Mouse (Mus musculus) neural tube, embryonic 13.5 days (tissue): ENCODE data around the gene Tas2r115. TPM values are rescaled to one million over a fixed set of nuclear protein-coding genes. Genes with fewer than 3 reads are reported as not detected.
"Not testable (repeated sequence)": the region's sequence is repeated elsewhere in the genome, so short reads cannot be mapped to it uniquely, and the experiment has no call there.

Experiments
- ATAC-seq: fragments of 200-750 bp; cut with Nextera tagmentation; 2 replicates; pipeline ENCODE4 v1.8.0; 2017; ENCODE audit warnings: low read depth, mild to moderate bottlenecking, moderate TSS enrichment, moderate library complexity
- H3K27ac ChIP-seq: fragments of 300-500 bp; sonication (generic); replicated peaks from 2 replicates; pipeline ENCODE4 v1.5.1; 2015; ENCODE audit warnings: moderate library complexity, mild to moderate bottlenecking, inconsistent platforms
- H3K27me3 ChIP-seq: fragments of 300-500 bp; sonication (generic); 2 replicates; pipeline ENCODE4 v1.6.1; 2015; ENCODE audit warnings: mild to moderate bottlenecking, inconsistent platforms
- H3K36me3 ChIP-seq: fragments of 300-500 bp; sonication (generic); 2 replicates; pipeline ENCODE4 v1.6.1; 2015; ENCODE audit warnings: mild to moderate bottlenecking, inconsistent platforms
- H3K4me1 ChIP-seq: fragments of 300-500 bp; sonication (generic); replicated peaks from 2 replicates; pipeline ENCODE4 v1.6.1; 2015; ENCODE audit warnings: inconsistent platforms
- H3K4me2 ChIP-seq: fragments of 300-500 bp; sonication (generic); 2 replicates; pipeline ENCODE4 v1.6.1; 2015; ENCODE audit warnings: inconsistent platforms, mild to moderate bottlenecking, moderate library complexity
- H3K4me3 ChIP-seq: fragments of 300-500 bp; sonication (generic); 2 replicates; pipeline ENCODE4 v1.5.1; 2015; ENCODE audit warnings: mild to moderate bottlenecking, inconsistent platforms
- H3K9ac ChIP-seq: fragments of 300-500 bp; sonication (generic); 2 replicates; pipeline ENCODE4 v1.6.1; 2015; ENCODE audit warnings: moderate library complexity, mild to moderate bottlenecking, inconsistent platforms
- H3K9me3 ChIP-seq: fragments of 300-500 bp; sonication (generic); 2 replicates; pipeline ENCODE4 v1.6.1; 2016; ENCODE audit warnings: inconsistent platforms
- WGBS: fragments of 180-500 bp; shearing (Covaris S2); methylation state at CpG from one replicate; pipeline ENCODE4 v1.1.7; 2015; 5-methylcytosine and 5-hydroxymethylcytosine counted together
- polyA plus RNA-seq: library from polyadenylated mRNA; unstranded; fragments of >200 nt; fragmentation: Nextera tagmentation; extraction: Ambion mirVana; gene quantifications from 2 replicates; pipeline ENCODE4 v1.2.1, GENCODE M21; 2015

Gene Tas2r115
- polyA plus RNA-seq, result not detected in 2 replicates

- no peak within 1 kb of the TSS for H3K4me2 ChIP-seq
- no peaks in the 10 kb centered on the region for H3K36me3 ChIP-seq
- ATAC-seq, result no peak
- no peaks in the 10 kb centered on the region for H3K27me3 ChIP-seq
- 74% methylated on average over 2 of the region's 2 CpGs for WGBS
- no peak within 1 kb of the TSS for H3K27ac ChIP-seq
- no peak within 1 kb of the TSS for H3K4me3 ChIP-seq
- no peak within 1 kb of the TSS for H3K9ac ChIP-seq
- no peaks in the 10 kb centered on the region for H3K9me3 ChIP-seq
- no peaks in the 10 kb centered on the region for H3K4me1 ChIP-seq
Measured at GRCm38 (mm10) chr6:132737935-132738334, at the start of gene Tas2r115. Gene Tas2r115 (minus strand): TSS chr6:132738035.

GRCm38 (mm10) chr6:132778062-132778461, 40.2 kb upstream of the Tas2r115 start, which contains the start of gene Tas2r136:
Gene Tas2r136 (minus strand): TSS chr6:132778162.
- ATAC-seq, result no peak

GRCm38 (mm10) chr6:132761831-132762230, 24.0 kb upstream of the Tas2r115 start, which contains the start of gene Tas2r102:
Gene Tas2r102 (plus strand): TSS chr6:132762131.
- Histone ChIP-seq H3K27ac (no peak within 1 kb of the TSS), H3K9me3 (no peaks in the 10 kb centered on the region), H3K27me3 (no peaks in the 10 kb centered on the region), H3K9ac (no peak within 1 kb of the TSS), H3K36me3 (no peaks in the 10 kb centered on the region), H3K4me2 (no peak within 1 kb of the TSS), H3K4me1 (no peaks in the 10 kb centered on the region), H3K4me3 (no peak within 1 kb of the TSS)
- WGBS, result 97% methylated on average over 2 of the region's 2 CpGs
- no peak for ATAC-seq

More at GRCm38 (mm10) chr6:132778062-132778461, 40.2 kb upstream of the Tas2r115 start, which contains the start of gene Tas2r136:
- no peak within 1 kb of the TSS for H3K9ac ChIP-seq
- H3K9me3 ChIP-seq, result no peaks in the 10 kb centered on the region
- H3K27me3 ChIP-seq, result no peaks in the 10 kb centered on the region
- H3K36me3 ChIP-seq, result no peaks in the 10 kb centered on the region
- H3K4me3 ChIP-seq, result no peak within 1 kb of the TSS
- H3K27ac ChIP-seq, result no peak within 1 kb of the TSS
- H3K4me2 ChIP-seq, result no peak within 1 kb of the TSS
- no peaks in the 10 kb centered on the region for H3K4me1 ChIP-seq

- Histone ChIP-seq H3K4me1 (no peaks in the 10 kb centered on the region), H3K4me2 (no peak within 1 kb of the TSS), H3K9ac (no peak within 1 kb of the TSS), H3K36me3 (no peaks in the 10 kb centered on the region), H3K27ac (no peak within 1 kb of the TSS), H3K4me3 (no peak within 1 kb of the TSS), H3K27me3 (no peaks in the 10 kb centered on the region), H3K9me3 (no peaks in the 10 kb centered on the region)
- no peak for ATAC-seq
- 95% methylated on average over 1 of the region's 1 CpGs for WGBS
Measured at GRCm38 (mm10) chr6:132754430-132754829, 16.6 kb upstream of the Tas2r115 start, which contains the start of gene Tas2r124. Gene Tas2r124 (plus strand): TSS chr6:132754730.

GRCm38 (mm10) chr6:132750206-132750605, 12.4 kb upstream of the Tas2r115 start:
- no peak for ATAC-seq
- H3K27me3 ChIP-seq, result no peaks in the 10 kb centered on the region
- no peaks in the 10 kb centered on the region for H3K36me3 ChIP-seq
- H3K4me3 ChIP-seq, result no peak overlapping the region
- H3K4me1 ChIP-seq, result no peaks in the 10 kb centered on the region
- no peak overlapping the region for H3K4me2 ChIP-seq
- H3K27ac ChIP-seq, result no peak overlapping the region
- no peaks in the 10 kb centered on the region for H3K9me3 ChIP-seq
- 77% methylated on average over 2 of the region's 2 CpGs for WGBS
- no peak overlapping the region for H3K9ac ChIP-seq

- 82% methylated on average over 3 of the region's 3 CpGs for WGBS
- H3K27ac ChIP-seq, result no peak within 1 kb of the TSS
- H3K4me1 ChIP-seq, result no peaks in the 10 kb centered on the region
- no peak within 1 kb of the TSS for H3K4me2 ChIP-seq
- no peaks in the 10 kb centered on the region for H3K27me3 ChIP-seq
- no peak within 1 kb of the TSS for H3K9ac ChIP-seq
- no peak within 1 kb of the TSS for H3K4me3 ChIP-seq
- H3K36me3 ChIP-seq, result no peaks in the 10 kb centered on the region
- 0 out of 2 replicates have a peak, but pooled peaks cover 9% of the 10 kb centered on the region for H3K9me3 ChIP-seq
- no peak for ATAC-seq
Measured at GRCm38 (mm10) chr6:132711828-132712227, 26.0 kb downstream of the Tas2r115 start, which contains the start of gene Tas2r122. Gene Tas2r122 (minus strand): TSS chr6:132711928.

GRCm38 (mm10) chr6:132700907-132701306, 36.9 kb downstream of the Tas2r115 start, which contains the start of gene Tas2r121:
Gene Tas2r121 (minus strand): TSS chr6:132701007.
- WGBS, result 85% methylated on average over 1 of the region's 1 CpGs
- H3K9ac ChIP-seq, result no peak within 1 kb of the TSS
- H3K36me3 ChIP-seq, result no peaks in the 10 kb centered on the region
- no peak within 1 kb of the TSS for H3K27ac ChIP-seq
- no peak within 1 kb of the TSS for H3K4me2 ChIP-seq
- no peaks in the 10 kb centered on the region for H3K9me3 ChIP-seq
- no peak within 1 kb of the TSS for H3K4me3 ChIP-seq
- no peak for ATAC-seq
- no peaks in the 10 kb centered on the region for H3K4me1 ChIP-seq
- no peaks in the 10 kb centered on the region for H3K27me3 ChIP-seq

GRCm38 (mm10) chr6:132691596-132691995, 46.2 kb downstream of the Tas2r115 start:
- H3K27me3 ChIP-seq, H3K27ac ChIP-seq, H3K4me1 ChIP-seq, H3K9ac ChIP-seq, ATAC-seq, H3K36me3 ChIP-seq, H3K4me2 ChIP-seq, H3K9me3 ChIP-seq, H3K4me3 ChIP-seq: not testable (repeated sequence)
- 92% methylated on average over 7 of the region's 7 CpGs for WGBS

Other genes with a start within 250 kb of the Tas2r115 start
- gene Prh1, start 168.2 kb downstream of the Tas2r115 start, polyA plus RNA-seq, result not detected in 2 replicates
- gene Prp2, start 142.1 kb downstream of the Tas2r115 start, polyA plus RNA-seq, result not detected in 2 replicates
- gene A630073D07Rik, start 86.5 kb downstream of the Tas2r115 start, polyA plus RNA-seq, result not detected in 2 replicates
- gene Tas2r120, start 81.1 kb downstream of the Tas2r115 start, polyA plus RNA-seq, result not detected in 2 replicates
- not detected in 2 replicates for gene Tas2r121, start 37.0 kb downstream of the Tas2r115 start, polyA plus RNA-seq
- gene Tas2r122, start 26.1 kb downstream of the Tas2r115 start, polyA plus RNA-seq, result not detected in 2 replicates
- gene Tas2r124, start 16.7 kb upstream of the Tas2r115 start, polyA plus RNA-seq, result not detected in 2 replicates
- not detected in 2 replicates for gene Tas2r102, start 24.1 kb upstream of the Tas2r115 start, polyA plus RNA-seq
- gene Tas2r136, start 40.1 kb upstream of the Tas2r115 start, polyA plus RNA-seq, result not detected in 2 replicates
- not detected in 2 replicates for gene Tas2r117, start 64.8 kb upstream of the Tas2r115 start, polyA plus RNA-seq
- gene Tas2r123, start 109.1 kb upstream of the Tas2r115 start, polyA plus RNA-seq, result not detected in 2 replicates
- gene Tas2r116, start 117.4 kb upstream of the Tas2r115 start, polyA plus RNA-seq, result not detected in 2 replicates
- not detected in 2 replicates for gene Tas2r110, start 130.0 kb upstream of the Tas2r115 start, polyA plus RNA-seq
- gene Tas2r113, start 155.0 kb upstream of the Tas2r115 start, polyA plus RNA-seq, result not detected in 2 replicates
- gene Tas2r125, start 171.6 kb upstream of the Tas2r115 start, polyA plus RNA-seq, result 0.49 TPM in 1 of 2 replicates, not detected in the other
- not detected in 2 replicates for gene Tas2r129, start 213.1 kb upstream of the Tas2r115 start, polyA plus RNA-seq
- gene Tas2r131, start 219.9 kb upstream of the Tas2r115 start, polyA plus RNA-seq, result not detected in 2 replicates
- gene Tas2r109, start 242.9 kb upstream of the Tas2r115 start, polyA plus RNA-seq, result not detected in 2 replicates